Mouse (Mus musculus): ENCODE results near the gene Senp3. TPM values are rescaled to one million over a fixed set of nuclear protein-coding genes. Genes with fewer than 3 reads are reported as not detected.
"Not testable (repeated sequence)": the region's sequence is repeated elsewhere in the genome, so short reads cannot be mapped to it uniquely, and the experiment has no call there.

The Senp3 gene
- 83.3 and 89.1 TPM in 2 replicates for polyA plus RNA-seq (2012; rRNA removed)

DNA sequence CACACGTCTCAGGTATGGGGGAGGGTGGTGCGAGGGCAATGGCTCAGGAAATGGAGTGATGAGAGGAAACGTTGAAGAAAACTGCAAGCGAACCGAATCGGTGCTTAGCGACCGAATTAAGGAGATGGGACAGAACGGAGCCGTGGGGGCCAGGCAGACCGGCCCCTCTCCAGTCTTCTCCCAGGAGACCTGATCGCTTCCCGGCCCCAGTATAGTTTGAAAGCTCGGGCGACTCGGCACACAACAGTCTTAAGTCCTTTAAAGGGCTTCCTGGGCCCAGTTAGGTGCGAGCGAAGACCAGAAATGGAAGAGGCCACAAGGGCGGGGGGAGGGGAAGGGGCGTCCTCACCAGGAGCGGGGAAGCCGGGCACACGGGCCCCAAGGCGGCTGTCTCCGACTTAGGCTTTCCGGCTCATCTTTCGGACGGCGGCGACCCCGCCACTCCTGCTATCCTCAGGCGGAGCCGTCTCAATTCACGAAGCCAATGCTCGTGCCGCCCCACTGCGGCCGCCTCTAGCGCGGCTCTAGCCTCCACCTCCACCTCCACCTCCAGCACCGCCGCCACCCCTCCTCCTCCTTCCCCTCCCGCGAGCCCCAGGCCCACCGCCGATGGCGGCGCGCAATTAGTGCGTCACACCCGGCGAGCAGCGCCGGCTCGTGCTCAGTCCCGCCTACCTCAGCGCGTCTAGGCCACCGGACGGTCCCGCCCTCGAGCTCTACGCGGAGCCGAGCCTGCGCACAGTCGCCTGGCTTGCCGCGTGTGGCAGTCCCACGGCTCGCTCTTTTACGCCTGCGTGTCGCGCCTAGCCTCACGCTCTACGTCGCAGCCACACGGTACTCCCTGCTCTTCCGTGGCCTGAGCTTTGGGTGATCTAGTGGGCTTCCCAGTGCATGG, at the start of gene Senp3:
TSS of gene Senp3 (minus strand) at position 771 of the 895 bp plus-strand sequence.
- Histone ChIP-seq H3K4me3 (ENCODE audit: control insufficient read depth, insufficient read depth, low read length) (peak within 1 kb of the TSS; percentile 58), H3K4me1 (replicated peaks; ENCODE audit: control insufficient read depth, insufficient read depth, low read length) (peaks cover 7% of the 10 kb centered on the region), H3K27ac (ENCODE audit: control insufficient read depth, insufficient read depth, low read length) (peak within 1 kb of the TSS; percentile 39), H3K27me3 (ENCODE audit: control insufficient read depth, insufficient read depth, low read length) (no peaks in the 10 kb centered on the region), H3K36me3 (ENCODE audit: control insufficient read depth, insufficient read depth, low read length) (peaks cover 12% of the 10 kb centered on the region)
- 0 out of 2 replicates have a peak, but pooled peaks have one; percentile 22 for TF ChIP-seq CTCF (IDR thresholded peaks at IDR 0.05; ENCODE audit: borderline replicate concordance, control insufficient read depth, extremely low read depth, insufficient read depth, low read length, poor library complexity)
- TF ChIP-seq POLR2A (IDR thresholded peaks at IDR 0.05; ENCODE audit: control insufficient read depth, extremely low read depth, insufficient read depth, low read length, poor library complexity): peak; percentile 53; the same call in 1 of the 2 replicates
- peak; percentile 97 for DNase-seq
- WGBS: under 1% methylated on average over 80 of the region's 80 CpGs

DNA sequence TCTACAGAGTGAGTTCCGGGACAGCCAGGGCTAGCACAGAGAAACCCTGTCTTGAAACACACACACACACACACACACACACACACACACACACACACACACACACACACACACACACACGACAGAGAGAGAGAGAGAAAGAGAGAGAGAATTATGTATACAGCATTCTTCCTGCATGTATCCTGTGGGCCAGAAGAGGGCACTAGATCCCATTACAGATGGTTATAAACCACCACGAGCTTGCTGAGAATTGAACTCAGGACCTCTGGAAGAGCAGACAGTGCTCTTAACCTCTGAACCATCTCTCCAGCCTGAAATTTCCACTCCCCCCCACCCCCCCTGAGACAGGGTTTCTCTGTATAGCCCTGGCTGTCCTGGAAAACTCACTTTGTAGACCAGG, 49.5 kb upstream of the Senp3 start:
- H3K4me1 ChIP-seq (replicated peaks; ENCODE audit: control insufficient read depth, insufficient read depth, low read length); H3K4me3 ChIP-seq (ENCODE audit: control insufficient read depth, insufficient read depth, low read length); H3K27ac ChIP-seq (ENCODE audit: control insufficient read depth, insufficient read depth, low read length); H3K27me3 ChIP-seq (ENCODE audit: control insufficient read depth, insufficient read depth, low read length); DNase-seq: not testable (repeated sequence)
- WGBS: 81% methylated on average over 2 of the region's 3 CpGs
- peaks cover 26% of the 10 kb centered on the region for H3K36me3 ChIP-seq (ENCODE audit: control insufficient read depth, insufficient read depth, low read length)

DNA sequence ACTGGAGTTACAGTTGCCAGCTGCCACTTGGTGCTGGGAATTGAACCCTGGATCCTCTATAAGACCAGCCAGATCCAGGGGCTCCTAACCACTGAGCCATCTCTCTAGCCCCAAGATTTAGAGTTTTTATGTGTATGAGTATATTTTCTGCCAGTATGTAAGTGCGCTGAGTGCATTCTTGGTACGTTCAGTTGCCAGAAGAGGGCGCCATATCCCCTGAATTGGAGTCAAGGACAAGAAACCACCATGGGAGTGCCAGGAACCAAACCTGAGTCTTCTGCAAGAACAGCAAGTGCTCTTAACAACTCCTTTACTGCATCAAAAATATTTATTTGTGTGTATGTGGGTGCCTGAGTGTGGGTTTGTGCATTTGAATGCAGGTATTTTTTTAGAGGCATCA, 47.2 kb upstream of the Senp3 start:
- DNase-seq: peak; percentile 68
- Histone ChIP-seq H3K27ac (ENCODE audit: control insufficient read depth, insufficient read depth, low read length) (no peak overlapping the region), H3K27me3 (ENCODE audit: control insufficient read depth, insufficient read depth, low read length) (no peaks in the 10 kb centered on the region), H3K4me1 (replicated peaks; ENCODE audit: control insufficient read depth, insufficient read depth, low read length) (no peaks in the 10 kb centered on the region), H3K4me3 (ENCODE audit: control insufficient read depth, insufficient read depth, low read length) (no peak overlapping the region), H3K36me3 (ENCODE audit: control insufficient read depth, insufficient read depth, low read length) (peaks cover 3% of the 10 kb centered on the region)
- WGBS: 47% methylated on average over 3 of the region's 3 CpGs
- TF ChIP-seq CTCF (IDR thresholded peaks at IDR 0.05; ENCODE audit: borderline replicate concordance, control insufficient read depth, extremely low read depth, insufficient read depth, low read length, poor library complexity) (no peak), POLR2A (IDR thresholded peaks at IDR 0.05; ENCODE audit: control insufficient read depth, extremely low read depth, insufficient read depth, low read length, poor library complexity) (no peak)

DNA sequence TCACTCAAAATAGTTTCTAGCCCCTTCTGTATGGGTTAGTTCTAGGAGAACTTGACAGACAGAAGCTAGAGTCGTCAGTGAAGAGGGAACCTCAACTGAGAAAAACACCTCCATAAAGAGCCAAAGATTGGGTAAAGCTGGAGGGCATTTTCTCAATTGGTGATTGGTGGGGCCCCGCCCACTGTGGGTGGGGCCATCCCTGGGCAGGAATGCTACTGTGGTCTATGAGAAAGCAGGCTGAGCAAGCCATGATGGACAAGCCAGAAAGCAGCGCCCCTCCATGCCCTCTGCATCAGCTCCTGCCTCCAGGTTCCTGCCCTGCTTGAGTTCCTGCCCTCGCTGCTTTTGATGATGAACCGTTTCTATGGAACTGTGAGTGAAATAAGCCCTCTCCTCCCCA, 44.1 kb upstream of the Senp3 start:
- Histone ChIP-seq H3K4me3 (ENCODE audit: control insufficient read depth, insufficient read depth, low read length) (no peak overlapping the region), H3K36me3 (ENCODE audit: control insufficient read depth, insufficient read depth, low read length) (no peaks in the 10 kb centered on the region), H3K27ac (ENCODE audit: control insufficient read depth, insufficient read depth, low read length) (no peak overlapping the region), H3K4me1 (replicated peaks; ENCODE audit: control insufficient read depth, insufficient read depth, low read length) (no peaks in the 10 kb centered on the region), H3K27me3 (ENCODE audit: control insufficient read depth, insufficient read depth, low read length) (no peaks in the 10 kb centered on the region)
- TF ChIP-seq POLR2A (IDR thresholded peaks at IDR 0.05; ENCODE audit: control insufficient read depth, extremely low read depth, insufficient read depth, low read length, poor library complexity) (no peak), CTCF (IDR thresholded peaks at IDR 0.05; ENCODE audit: borderline replicate concordance, control insufficient read depth, extremely low read depth, insufficient read depth, low read length, poor library complexity) (no peak)
- 67% methylated on average over 5 of the region's 5 CpGs for WGBS
- no peak for DNase-seq

DNA sequence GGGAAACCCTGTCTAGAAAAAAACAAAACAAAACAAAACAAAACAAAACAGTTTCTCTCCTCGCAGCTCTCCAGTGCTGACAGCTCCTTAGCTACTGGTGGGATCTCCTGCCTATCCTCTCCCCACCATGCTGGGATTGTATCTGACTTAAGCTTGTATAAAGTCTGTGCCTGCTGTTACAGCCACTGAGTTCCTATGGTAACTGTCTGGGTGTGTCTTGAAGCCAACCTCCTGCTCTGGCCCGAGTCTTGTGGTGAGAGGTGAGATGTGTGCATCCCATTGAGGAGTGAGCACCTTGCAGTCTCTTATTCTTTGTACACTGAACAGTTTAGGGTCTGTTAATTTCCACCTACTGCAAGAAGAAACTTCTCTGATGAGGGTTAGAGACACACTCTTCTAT, 41.2 kb upstream of the Senp3 start:
- no peak for TF ChIP-seq CTCF (IDR thresholded peaks at IDR 0.05; ENCODE audit: borderline replicate concordance, control insufficient read depth, extremely low read depth, insufficient read depth, low read length, poor library complexity)
- no peak for TF ChIP-seq POLR2A (IDR thresholded peaks at IDR 0.05; ENCODE audit: control insufficient read depth, extremely low read depth, insufficient read depth, low read length, poor library complexity)
- Histone ChIP-seq H3K4me1 (replicated peaks; ENCODE audit: control insufficient read depth, insufficient read depth, low read length) (no peaks in the 10 kb centered on the region), H3K4me3 (ENCODE audit: control insufficient read depth, insufficient read depth, low read length) (no peak overlapping the region), H3K27ac (ENCODE audit: control insufficient read depth, insufficient read depth, low read length) (no peak overlapping the region), H3K27me3 (ENCODE audit: control insufficient read depth, insufficient read depth, low read length) (no peaks in the 10 kb centered on the region), H3K36me3 (ENCODE audit: control insufficient read depth, insufficient read depth, low read length) (no peaks in the 10 kb centered on the region)
- DNase-seq: no peak
- WGBS: 67% methylated on average over 2 of the region's 2 CpGs

DNA sequence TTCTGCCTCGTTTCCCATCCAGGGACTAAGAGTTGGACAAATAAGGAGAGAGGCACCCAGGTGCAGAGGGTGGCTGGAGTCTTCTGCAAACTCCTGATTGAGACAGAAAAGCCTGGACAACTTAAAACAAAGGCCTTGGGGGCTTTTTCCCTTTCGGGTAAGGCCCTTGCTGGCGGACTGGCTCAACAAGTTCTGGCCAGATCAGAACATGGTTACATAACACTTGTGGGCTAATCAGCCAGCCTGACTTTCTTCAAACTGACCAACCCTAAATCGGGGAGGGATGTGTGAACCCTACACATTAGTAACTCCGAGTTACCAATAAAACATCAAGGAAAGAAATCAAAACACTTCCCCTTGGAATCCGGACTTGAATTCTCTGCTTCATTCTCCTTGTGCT, 39.0 kb upstream of the Senp3 start:
- no peak for DNase-seq
- H3K27ac ChIP-seq (ENCODE audit: control insufficient read depth, insufficient read depth, low read length): no peak overlapping the region
- no peaks in the 10 kb centered on the region for H3K4me1 ChIP-seq (replicated peaks; ENCODE audit: control insufficient read depth, insufficient read depth, low read length)
- 90% methylated on average over 6 of the region's 6 CpGs for WGBS
- TF ChIP-seq CTCF (IDR thresholded peaks at IDR 0.05; ENCODE audit: borderline replicate concordance, control insufficient read depth, extremely low read depth, insufficient read depth, low read length, poor library complexity): no peak
- TF ChIP-seq POLR2A (IDR thresholded peaks at IDR 0.05; ENCODE audit: control insufficient read depth, extremely low read depth, insufficient read depth, low read length, poor library complexity): no peak
- no peaks in the 10 kb centered on the region for H3K36me3 ChIP-seq (ENCODE audit: control insufficient read depth, insufficient read depth, low read length)
- no peaks in the 10 kb centered on the region for H3K27me3 ChIP-seq (ENCODE audit: control insufficient read depth, insufficient read depth, low read length)
- H3K4me3 ChIP-seq (ENCODE audit: control insufficient read depth, insufficient read depth, low read length): no peak overlapping the region
